Mouse (Mus musculus) kidney, postnatal 4 days (tissue): ENCODE data around the gene Afdn.

ENCODE experiments used
- DNase-seq, 2 experiments: peaks; one replicate each; pipeline ENCODE4 v3.0.0; 2021; ENCODE audit warnings: mixed read lengths in 2 of 2

The Afdn gene

GRCm38 (mm10) chr17:13759853-13760627 lies at the start of gene Afdn:
Afdn (plus strand) TSS chr17:13760539.
- peak; percentile 85 to 92 for DNase-seq

GRCm38 (mm10) chr17:13711173-13711572 lies 49.2 kb upstream of the Afdn start:
- DNase-seq: no peak

GRCm38 (mm10) chr17:13712116-13712515 lies 48.2 kb upstream of the Afdn start:
- no peak for DNase-seq

- no peak for DNase-seq
Measured at GRCm38 (mm10) chr17:13712518-13712917, 47.8 kb upstream of the Afdn start.

GRCm38 (mm10) chr17:13714128-13714527 lies 46.2 kb upstream of the Afdn start:
- DNase-seq: no peak

- peak in 1 of 2 experiments; percentile 40 for DNase-seq
Measured at GRCm38 (mm10) chr17:13714654-13715053, 45.7 kb upstream of the Afdn start.

- DNase-seq: no peak
Measured at GRCm38 (mm10) chr17:13715511-13715910, 44.8 kb upstream of the Afdn start.

- no peak for DNase-seq
Measured at GRCm38 (mm10) chr17:13716336-13716735, 44.0 kb upstream of the Afdn start.

- no peak for DNase-seq
Measured at GRCm38 (mm10) chr17:13717428-13717827, 42.9 kb upstream of the Afdn start.

GRCm38 (mm10) chr17:13720187-13720586 lies 40.2 kb upstream of the Afdn start:
- no peak for DNase-seq

- no peak for DNase-seq
Measured at GRCm38 (mm10) chr17:13721372-13721771, 39.0 kb upstream of the Afdn start.

- DNase-seq: no peak
Measured at GRCm38 (mm10) chr17:13722434-13722833, 37.9 kb upstream of the Afdn start.

GRCm38 (mm10) chr17:13725004-13725550 lies 35.3 kb upstream of the Afdn start:
- no peak for DNase-seq

GRCm38 (mm10) chr17:13726832-13727355 lies 33.4 kb upstream of the Afdn start:
- no peak for DNase-seq

- DNase-seq: no peak
Measured at GRCm38 (mm10) chr17:13730980-13731726, 29.2 kb upstream of the Afdn start.

GRCm38 (mm10) chr17:13731727-13732112 lies 28.6 kb upstream of the Afdn start:
- DNase-seq: no peak

- DNase-seq: no peak
Measured at GRCm38 (mm10) chr17:13732685-13733084, 27.7 kb upstream of the Afdn start.

GRCm38 (mm10) chr17:13733971-13734370 lies 26.4 kb upstream of the Afdn start:
- no peak for DNase-seq

GRCm38 (mm10) chr17:13735057-13735456 lies 25.3 kb upstream of the Afdn start:
- DNase-seq: no peak

GRCm38 (mm10) chr17:13735803-13736282 lies 24.5 kb upstream of the Afdn start:
- no peak for DNase-seq

GRCm38 (mm10) chr17:13737336-13737735 lies 23.0 kb upstream of the Afdn start:
- peak in 1 of 2 experiments; percentile 48 for DNase-seq

- no peak for DNase-seq
Measured at GRCm38 (mm10) chr17:13738121-13738776, 22.1 kb upstream of the Afdn start.

GRCm38 (mm10) chr17:13738916-13739315 lies 21.4 kb upstream of the Afdn start:
- no peak for DNase-seq
